Mouse (Mus musculus) cerebellum, postnatal 25 days (tissue): ENCODE data around the gene Shroom3.

ENCODE experiments used
- DNase-seq, 2 experiments: peaks; one replicate each; pipeline ENCODE4 v3.0.0; 2021; ENCODE audit warnings: mixed read lengths in 2 of 2

Shroom3 gene

DNA sequence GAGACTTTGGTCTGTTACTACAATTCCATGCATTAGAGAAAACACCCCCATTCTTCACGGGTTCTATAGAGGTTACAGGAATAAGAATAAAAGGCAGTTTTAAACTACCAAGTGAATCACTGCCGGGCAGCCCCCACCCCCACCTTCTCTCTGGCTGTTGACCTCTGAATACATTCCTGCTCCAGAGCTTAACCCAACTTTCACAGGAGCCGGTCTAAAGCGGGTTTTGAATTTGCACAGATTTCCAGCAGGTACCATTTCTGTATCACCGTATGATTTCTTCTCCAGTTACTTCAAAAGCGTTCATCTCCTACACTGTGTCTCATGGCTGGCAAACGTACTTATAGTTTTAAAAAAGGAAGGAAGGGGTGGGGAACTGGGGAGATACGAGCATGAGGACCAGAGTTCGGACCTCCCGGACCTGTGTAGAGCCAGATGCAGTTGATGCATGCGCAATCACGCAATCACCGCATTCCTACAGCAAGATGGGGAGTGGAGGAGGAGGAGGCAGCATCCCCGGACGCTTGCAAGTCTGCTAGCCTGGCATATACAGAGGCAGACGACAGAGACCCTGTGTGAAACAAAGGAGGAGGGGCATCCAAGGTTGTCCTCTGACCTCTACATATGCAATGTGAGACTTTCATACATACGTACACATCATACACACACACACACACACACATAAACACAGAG is 15.7 kb downstream of the Shroom3 start:
- no peak for DNase-seq

DNA sequence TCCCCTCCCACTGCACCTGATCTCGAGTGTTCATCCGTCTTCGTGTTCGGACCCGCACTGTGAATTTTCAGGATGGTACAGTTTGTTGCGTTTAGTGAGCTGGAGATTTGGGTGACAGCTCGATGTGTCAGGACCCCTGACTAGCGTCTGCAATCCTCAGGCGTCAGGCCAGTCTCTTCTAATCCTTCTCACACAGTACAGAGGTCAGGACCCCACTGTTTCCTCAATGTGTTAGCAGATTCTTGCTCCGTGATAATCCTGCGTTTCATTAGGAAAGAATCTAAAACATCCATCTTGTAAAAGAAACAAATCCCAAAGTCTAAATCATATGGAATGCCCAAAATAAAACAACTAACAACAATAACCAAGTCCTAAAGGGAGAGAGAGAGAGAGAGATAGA is 18.5 kb downstream of the Shroom3 start:
- no peak for DNase-seq

DNA sequence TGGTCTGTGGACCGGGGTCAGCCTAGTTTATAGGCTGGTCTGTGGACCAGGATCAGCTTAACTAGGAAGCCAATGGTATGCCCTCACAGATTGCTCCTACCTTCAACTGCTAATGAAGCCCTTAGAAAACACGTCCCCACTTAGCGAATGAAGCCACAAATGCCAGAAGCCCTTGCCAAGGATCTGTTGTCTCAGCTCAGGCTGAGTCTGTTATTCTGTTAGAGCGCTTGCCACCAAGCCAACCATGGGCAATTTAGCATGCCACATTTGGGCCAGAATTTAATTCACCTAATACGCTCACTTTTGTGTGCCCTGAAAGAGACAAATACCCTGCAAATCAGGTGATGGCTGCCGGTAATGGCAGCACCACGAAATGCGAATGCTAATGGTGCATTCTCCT is 20.4 kb downstream of the Shroom3 start:
- no peak for DNase-seq

GRCm38 (mm10) chr5:92707921-92708491 is 24.8 kb downstream of the Shroom3 start:
- DNase-seq, result no peak

DNA sequence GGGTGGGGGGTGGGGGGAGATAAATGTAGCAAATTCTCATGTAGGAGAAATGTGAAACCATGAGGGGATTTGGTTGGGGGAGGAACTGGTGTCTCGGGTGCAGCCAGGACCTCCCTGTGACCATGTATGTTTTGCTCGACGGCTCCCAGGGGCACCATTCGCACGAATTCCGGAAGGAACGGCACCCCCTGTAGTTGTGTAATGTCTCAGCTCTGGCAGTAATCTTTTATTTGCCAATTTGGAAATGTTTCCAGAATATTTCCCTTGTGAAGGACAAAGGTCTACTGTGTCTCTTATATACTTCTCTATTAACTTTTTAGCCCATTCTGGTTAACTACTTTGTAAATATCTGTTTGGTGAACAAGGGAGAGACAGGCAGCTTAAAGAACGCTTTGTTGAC is 27.5 kb downstream of the Shroom3 start:
- DNase-seq, result no peak

DNA sequence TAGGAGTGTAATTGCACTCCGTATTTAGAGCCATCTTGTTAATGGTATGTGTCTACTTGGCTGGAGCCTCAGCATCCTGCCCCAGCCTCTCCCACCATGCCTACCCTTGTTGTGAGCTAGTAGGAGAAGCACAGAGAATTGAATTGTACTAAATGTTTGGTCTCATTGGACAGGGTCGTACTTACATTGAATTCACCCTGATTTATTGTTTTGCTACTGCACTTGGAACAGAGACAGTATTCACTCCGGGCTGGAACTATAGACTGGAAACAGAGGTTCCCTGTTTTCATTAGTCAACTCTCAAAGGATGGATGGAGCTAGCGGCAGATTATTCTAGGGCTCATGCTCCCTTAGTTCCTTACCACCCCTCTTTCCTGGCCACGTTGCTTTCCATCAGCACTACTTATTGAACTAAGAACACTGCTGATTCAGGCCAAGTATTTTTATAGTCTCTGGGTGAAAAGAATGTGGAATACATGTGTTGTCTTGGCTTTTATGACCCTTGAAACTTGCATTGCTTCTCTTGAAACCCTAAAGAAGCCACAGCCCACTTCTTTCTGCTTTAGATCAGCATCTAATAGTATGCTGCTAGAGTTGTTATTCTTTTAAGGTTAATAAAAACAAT is 28.5 kb downstream of the Shroom3 start:
- no peak for DNase-seq

GRCm38 (mm10) chr5:92712621-92713395 is 29.6 kb downstream of the Shroom3 start:
- DNase-seq, result no peak

DNA sequence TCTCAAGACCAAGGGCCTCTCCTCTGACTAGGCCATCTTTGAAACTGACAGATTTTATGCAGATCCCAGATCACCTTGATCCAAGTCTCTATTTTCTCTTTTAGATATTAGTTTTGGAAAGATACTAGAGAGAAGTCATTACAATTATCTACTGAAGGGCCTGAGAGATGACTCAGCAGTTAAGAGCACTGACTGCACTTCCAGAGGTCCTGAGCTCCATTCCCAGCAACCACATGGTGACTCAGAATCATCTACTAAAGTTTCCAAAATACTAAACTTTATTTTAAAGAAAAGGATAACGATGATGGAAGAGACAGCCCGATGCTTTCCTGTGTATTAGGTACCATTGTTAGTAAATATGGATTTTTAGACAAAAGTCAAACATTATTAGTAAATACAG is 31.7 kb downstream of the Shroom3 start:
- DNase-seq, result no peak

- no peak for DNase-seq
Observed at GRCm38 (mm10) chr5:92715319-92715718, 32.1 kb downstream of the Shroom3 start.

GRCm38 (mm10) chr5:92715890-92716289 is 32.7 kb downstream of the Shroom3 start:
- DNase-seq, result no peak

DNA sequence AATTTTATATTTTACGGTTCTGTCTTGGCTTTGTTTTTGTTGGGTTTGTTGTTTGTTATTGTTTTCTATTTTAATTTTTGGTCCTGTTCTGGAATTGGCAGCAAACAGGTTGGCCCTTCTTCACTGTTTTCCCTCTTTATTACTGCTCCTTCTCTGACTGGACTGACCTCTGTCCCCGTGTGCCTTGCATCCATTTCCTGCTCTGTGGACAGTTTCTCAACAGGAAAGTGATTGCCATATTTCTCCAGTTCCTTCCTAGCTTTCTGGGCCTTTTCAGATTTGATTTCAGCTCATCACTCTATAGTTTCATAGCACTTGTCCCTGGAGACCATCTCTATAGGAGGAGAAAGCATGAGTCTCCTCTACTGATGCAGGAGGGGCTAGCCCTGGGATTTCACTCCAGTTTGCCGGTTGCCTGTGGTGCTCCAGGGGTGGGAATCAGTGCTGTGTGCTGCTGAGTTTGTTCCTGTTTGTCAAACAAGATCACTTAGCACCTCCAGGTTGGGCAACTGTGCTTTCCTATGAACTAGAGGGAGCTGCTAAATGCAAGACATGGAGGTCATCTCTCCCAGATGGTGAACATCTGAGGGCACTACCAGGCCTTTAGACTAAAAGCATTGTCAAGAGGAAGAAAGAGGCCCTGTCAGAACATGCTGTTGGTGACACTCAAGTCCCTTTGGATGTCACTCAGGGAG is 34.6 kb downstream of the Shroom3 start:
- no peak for DNase-seq

DNA sequence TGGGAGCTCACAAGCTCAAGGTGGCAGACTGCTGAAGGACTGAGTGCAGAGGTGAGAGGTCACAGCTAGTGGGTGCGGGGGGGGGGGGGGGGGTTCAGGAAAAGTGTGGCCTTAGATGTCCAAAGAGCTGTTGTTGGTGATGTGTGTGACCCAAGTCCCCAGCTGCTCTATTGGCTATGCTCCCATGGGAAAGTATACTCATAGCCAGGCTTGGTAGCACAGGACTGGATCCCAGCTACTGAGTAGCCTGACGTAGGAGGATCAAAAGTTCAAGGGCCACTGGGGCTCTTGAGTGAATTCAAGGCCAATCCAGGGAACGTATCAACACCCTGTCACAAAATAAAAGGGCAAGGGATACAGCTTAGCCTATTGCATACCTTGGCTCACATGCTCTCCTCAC is 35.6 kb downstream of the Shroom3 start:
- no peak for DNase-seq

DNA sequence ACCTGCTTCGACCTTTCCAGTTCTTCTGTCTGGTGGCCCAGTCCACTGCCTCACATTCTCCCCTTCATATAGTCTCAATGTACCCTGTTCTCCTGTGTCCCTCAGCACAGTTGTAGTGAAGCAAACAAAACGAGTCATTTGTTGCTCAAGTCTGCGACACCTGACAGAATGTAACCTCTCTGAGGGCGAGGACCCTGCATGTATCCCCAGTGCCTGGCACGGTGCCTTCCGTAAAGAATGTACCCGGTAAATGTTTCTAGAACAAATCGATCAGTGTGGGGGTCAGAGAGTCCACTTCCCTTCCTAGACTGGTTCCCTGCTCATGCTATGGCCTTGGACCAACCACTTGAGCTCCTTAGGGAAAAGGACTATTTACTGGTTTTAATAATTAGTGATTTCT is 38.4 kb downstream of the Shroom3 start:
- no peak for DNase-seq

GRCm38 (mm10) chr5:92725935-92726334 is 42.7 kb downstream of the Shroom3 start:
- peak; percentile 24 to 72 for DNase-seq

DNA sequence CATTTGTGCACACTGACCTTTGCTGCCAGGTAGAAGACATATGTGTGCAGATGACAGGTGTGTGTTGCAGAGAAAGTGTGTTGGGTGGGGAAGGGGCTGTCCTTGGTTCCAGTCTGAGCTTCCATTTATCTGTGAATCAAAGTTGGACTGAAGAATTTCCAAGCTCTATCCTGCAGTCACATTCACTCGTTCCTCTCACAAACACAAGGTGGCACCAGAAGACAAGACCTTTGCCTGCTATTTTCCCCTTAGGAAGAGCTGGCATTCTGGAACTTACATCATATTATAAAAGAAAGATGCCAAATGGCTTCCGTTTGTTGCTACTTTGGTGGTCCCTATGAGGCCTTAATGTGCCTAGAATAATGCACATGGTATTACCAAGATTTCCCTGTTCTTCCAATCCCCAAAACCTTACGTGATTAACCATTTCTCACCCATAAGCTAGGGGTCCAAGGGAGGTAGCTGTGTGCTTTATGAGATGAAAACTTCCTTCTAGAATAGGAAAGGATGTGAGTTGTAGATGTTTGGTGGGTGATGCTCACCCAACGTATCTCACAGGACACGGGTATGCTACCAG is 45.1 kb downstream of the Shroom3 start:
- DNase-seq, result peak; percentile 45 to 65

DNA sequence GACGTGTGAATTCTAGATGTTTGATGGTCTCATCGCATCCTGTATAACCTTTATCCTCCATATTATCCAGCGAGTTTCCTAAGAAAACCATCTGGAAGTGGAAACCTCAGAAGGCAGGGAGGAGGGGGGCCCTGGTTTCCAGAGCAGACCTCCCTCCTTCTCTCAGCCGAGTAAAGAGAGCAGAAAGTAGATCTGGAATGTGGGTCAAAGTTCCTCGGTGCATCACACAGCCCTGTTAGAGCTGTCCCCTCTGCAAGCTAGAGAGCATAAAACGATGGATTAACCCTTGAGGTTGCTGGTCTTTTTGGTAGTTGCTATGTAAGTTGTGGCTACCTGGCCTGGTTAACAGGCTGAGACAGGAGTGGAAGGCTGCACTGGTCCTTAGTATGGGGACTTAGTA is 46.0 kb downstream of the Shroom3 start:
- no peak for DNase-seq

DNA sequence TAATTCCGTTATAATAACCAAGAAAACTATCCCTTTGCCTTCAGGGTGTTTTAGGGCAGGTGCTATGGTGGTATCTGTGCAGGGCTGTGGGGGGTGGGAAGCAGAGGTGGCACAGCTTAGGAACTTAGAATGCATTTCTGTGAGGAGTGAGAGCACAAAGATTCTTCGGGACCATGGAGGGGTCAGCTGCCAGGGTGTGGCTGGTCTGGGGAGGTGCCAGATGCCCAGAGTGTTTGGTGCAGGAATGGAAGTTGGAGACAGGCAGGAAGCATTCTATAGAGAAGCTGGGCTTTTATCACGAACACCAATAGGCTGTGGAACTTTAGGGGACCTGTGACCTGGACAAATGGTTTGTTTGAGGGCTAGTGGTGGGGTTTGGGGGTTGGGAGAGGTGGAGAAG is 58.6 kb downstream of the Shroom3 start:
- no peak for DNase-seq

GRCm38 (mm10) chr5:92742701-92743100 is 59.5 kb downstream of the Shroom3 start:
- no peak for DNase-seq

- no peak for DNase-seq
Observed at GRCm38 (mm10) chr5:92745390-92746253, 62.4 kb downstream of the Shroom3 start.

DNA sequence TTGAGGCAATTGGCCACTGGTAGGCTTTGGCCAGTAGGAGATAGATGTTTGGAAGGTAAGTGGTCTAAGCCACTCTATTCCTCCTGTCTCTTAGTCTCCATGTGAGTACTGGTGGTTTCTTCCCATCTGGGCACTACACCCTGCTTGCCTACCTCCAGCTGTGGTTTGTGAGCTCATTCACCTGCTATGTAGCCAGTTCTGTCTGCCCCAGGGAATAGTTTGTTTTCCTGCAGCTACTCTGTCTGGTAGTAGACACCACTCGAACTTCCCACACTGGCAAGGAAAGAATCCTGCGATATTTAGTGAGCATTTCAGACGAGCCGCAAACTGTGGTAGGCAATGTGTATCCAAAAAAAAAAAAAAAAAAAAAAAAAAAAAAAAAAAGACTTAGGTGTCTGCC is 68.3 kb downstream of the Shroom3 start:
- DNase-seq, result no peak

- no peak for DNase-seq
Observed at GRCm38 (mm10) chr5:92755241-92755775, 72.1 kb downstream of the Shroom3 start.
